Mouse (Mus musculus): Measurements from ENCODE around the gene Papss2.

DNA sequence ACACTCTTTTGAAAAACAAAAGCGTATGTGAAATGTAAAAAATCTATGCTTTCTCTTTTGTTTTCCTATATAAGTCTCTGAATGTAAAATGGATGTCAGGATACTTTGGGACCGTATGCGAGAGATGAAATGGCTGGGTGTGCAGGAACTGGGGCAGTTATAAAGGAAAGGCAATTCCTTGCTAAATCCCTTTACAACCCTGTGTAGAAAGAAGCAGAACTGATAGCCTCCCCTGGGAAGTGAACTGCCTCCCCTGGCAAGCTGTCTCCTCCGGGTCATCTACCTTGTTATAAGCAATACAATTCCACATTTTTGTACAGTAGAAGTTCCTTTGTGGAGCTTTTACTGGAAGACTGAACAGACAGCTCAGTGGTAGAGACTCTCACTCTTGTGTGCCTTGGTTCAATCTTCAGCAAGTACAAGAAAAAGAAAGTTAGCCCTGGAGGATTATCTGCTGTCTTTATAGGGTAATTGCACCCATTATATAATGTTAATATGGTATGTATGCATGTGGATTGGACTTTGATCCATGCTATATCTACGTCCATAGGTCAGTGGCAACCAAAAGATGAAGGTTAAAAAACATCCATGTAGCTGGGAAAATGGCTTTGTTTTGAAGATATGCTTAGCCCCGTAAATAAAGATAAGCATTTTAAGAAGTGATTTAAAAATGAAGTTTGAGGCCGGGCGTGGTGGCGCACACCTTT lies 15.9 kb downstream of the Papss2 start:
- TF ChIP-seq POLR2A (IDR thresholded peaks at IDR 0.05; ENCODE audit: low read depth, low read length) (no peak), CTCF (IDR thresholded peaks at IDR 0.05; ENCODE audit: borderline replicate concordance, insufficient read depth, low read length) (no peak)
